Mouse (Mus musculus) forebrain, embryonic 13.5 days (tissue): ENCODE measurements around the gene Tia1. TPM values are rescaled to one million over a fixed set of nuclear protein-coding genes. Genes with fewer than 3 reads are reported as not detected.

ENCODE experiments used
- ATAC-seq: fragments of 200-750 bp; cut with Nextera tagmentation; 2 replicates; pipeline ENCODE4 v1.8.0; 2017
- H3K27ac ChIP-seq: fragments of 300-500 bp; sonication (generic); 2 replicates; pipeline ENCODE4 v1.5.1; 2015; ENCODE audit warnings: inconsistent platforms, mild to moderate bottlenecking, moderate library complexity
- H3K27me3 ChIP-seq: fragments of 300-500 bp; sonication (generic); 2 replicates; pipeline ENCODE4 v1.6.1; 2015; ENCODE audit warnings: mild to moderate bottlenecking, inconsistent platforms
- H3K36me3 ChIP-seq: fragments of 300-500 bp; sonication (generic); 2 replicates; pipeline ENCODE4 v1.6.1; 2015; ENCODE audit warnings: mild to moderate bottlenecking, inconsistent platforms; ENCODE audit not compliant: poor library complexity, severe bottlenecking
- H3K4me1 ChIP-seq: fragments of 300-500 bp; sonication (generic); 2 replicates; pipeline ENCODE4 v1.6.1; 2015; ENCODE audit warnings: inconsistent platforms
- H3K4me2 ChIP-seq: fragments of 300-500 bp; sonication (generic); 2 replicates; pipeline ENCODE4 v1.6.1; 2015; ENCODE audit warnings: inconsistent platforms, mild to moderate bottlenecking, moderate library complexity
- H3K4me3 ChIP-seq: fragments of 300-500 bp; sonication (generic); 2 replicates; pipeline ENCODE4 v1.5.1; 2015; ENCODE audit warnings: mild to moderate bottlenecking, inconsistent platforms
- H3K9ac ChIP-seq: fragments of 300-500 bp; sonication (generic); 2 replicates; pipeline ENCODE4 v1.6.1; 2015; ENCODE audit warnings: mild to moderate bottlenecking, inconsistent platforms
- H3K9me3 ChIP-seq: fragments of 300-500 bp; sonication (generic); replicated peaks from 2 replicates; pipeline ENCODE4 v1.6.1; 2016; ENCODE audit warnings: inconsistent platforms
- WGBS: fragments of 180-500 bp; shearing (Covaris S2); methylation state at CpG from one replicate; pipeline ENCODE4 v1.1.7; 2015; 5-methylcytosine and 5-hydroxymethylcytosine counted together
- polyA plus RNA-seq: library from polyadenylated mRNA; unstranded; fragments of >200 nt; fragmentation: Nextera tagmentation; extraction: Ambion mirVana; gene quantifications from 2 replicates; pipeline ENCODE4 v1.2.1, GENCODE M21; 2015

The Tia1 gene
- polyA plus RNA-seq, 1 experiment from 2014 or later, result 354 TPM

DNA sequence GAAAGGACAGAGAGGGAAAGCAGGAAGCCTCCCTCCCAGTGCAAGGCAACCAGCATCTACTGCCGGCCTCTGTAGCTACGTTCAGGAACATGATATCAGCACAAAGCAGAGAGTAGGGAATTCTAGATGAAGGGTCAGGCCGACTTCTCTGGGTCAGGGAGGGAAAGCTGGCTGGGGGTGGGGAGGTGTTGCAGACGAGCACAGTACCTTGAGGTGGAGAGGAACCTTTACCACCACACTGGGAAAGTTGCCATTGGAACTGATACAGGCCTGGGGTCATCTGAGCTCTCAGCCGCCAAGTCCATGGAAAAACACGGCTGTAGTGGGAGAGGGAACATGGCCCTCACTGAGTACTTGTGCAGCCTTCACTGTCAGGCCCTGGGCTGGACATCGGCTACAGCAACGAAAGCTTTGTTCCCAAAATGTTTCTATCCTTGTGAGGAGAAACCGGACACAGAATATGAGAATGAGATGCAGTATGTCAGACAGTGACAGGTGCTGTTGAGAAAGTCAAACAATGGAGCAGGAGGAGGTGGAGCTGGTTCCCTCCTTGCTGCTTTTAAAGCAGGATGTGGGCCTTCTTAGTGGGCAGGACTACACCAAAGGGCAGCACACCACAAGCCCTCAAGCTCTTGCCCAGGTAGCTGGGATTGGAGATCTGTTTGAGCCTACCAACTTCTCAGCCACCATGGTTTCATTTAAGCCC, 71.6 kb downstream of the Tia1 start:
- no peak overlapping the region for H3K4me2 ChIP-seq
- no peaks in the 10 kb centered on the region for H3K9me3 ChIP-seq
- no peak for ATAC-seq
- no peak overlapping the region for H3K4me3 ChIP-seq
- H3K4me1 ChIP-seq, result peaks cover 20% of the 10 kb centered on the region
- H3K9ac ChIP-seq, result no peak overlapping the region
- H3K27ac ChIP-seq, result no peak overlapping the region
- 88% methylated on average over 9 of the region's 9 CpGs for WGBS
- H3K36me3 ChIP-seq, result no peaks in the 10 kb centered on the region
- H3K27me3 ChIP-seq, result no peaks in the 10 kb centered on the region

DNA sequence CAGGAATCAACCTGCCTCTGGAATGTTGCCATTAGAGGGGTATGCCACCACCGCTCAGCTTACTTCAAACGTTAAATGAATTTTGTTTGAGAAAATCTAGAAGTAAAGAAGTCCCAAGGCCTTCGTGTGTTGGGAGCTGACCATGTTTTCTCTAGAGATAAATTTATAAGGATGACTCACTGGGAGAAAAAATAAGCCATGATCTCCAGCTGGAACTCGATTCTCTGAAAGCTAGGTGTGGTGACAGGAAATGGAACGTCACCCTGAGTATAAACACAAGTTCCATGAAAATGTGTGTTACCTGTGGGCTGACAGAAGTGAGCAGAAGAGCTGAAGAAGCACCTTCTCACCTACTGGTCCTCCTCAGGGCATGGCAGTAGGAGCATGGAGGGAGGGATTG, 72.9 kb downstream of the Tia1 start:
- ATAC-seq, result no peak
- Histone ChIP-seq H3K36me3 (no peaks in the 10 kb centered on the region), H3K4me3 (no peak overlapping the region), H3K9ac (no peak overlapping the region), H3K27me3 (no peaks in the 10 kb centered on the region), H3K27ac (no peak overlapping the region), H3K4me1 (peaks cover 16% of the 10 kb centered on the region), H3K4me2 (no peak overlapping the region), H3K9me3 (no peaks in the 10 kb centered on the region)
- 87% methylated on average over 5 of the region's 5 CpGs for WGBS

DNA sequence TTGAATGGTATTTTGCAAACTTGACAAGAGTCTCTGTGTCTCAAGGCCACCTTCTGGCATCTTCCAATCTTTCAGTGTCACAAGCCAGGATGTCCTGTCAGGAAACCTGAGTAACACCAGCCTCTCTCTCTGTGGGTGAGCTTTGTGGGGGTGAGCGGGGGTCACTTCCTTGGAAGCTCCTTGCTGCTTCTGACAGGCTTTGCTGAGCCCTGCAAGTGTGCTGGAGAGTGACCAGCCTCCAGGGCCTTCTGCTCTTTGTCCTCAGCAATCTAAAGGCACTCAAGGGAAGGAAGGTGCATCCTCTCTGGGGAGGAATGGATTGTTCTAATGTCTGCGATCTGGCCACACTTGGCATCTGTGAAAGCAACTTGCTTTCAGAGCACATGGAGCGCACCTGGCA, 75.3 kb downstream of the Tia1 start:
- no peak overlapping the region for H3K4me3 ChIP-seq
- no peak overlapping the region for H3K4me2 ChIP-seq
- H3K4me1 ChIP-seq, result peaks cover 5% of the 10 kb centered on the region; the same call in 1 of the 2 replicates
- no peak for ATAC-seq
- no peaks in the 10 kb centered on the region for H3K27me3 ChIP-seq
- no peak overlapping the region for H3K27ac ChIP-seq
- H3K36me3 ChIP-seq, result no peaks in the 10 kb centered on the region
- no peak overlapping the region for H3K9ac ChIP-seq
- WGBS, result 75% methylated on average over 3 of the region's 3 CpGs
- H3K9me3 ChIP-seq, result no peaks in the 10 kb centered on the region

DNA sequence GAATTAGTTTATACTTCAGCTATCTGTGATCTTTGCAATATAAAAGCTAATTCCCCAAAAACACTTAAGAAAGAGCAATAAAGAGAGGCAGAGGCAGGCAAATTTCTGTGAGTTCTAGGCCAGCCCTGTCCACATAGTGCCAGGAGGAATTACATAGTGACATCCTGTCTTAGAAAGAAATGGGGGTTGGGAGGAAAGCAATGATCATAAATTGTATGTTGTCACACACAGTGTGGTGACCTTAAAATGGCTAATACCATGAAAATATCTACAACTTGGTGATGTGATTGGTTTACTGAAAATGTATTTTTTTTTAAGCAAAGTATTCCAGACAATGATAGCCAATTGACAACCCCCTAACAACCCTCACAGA, 75.8 kb downstream of the Tia1 start:
- no peak overlapping the region for H3K9ac ChIP-seq
- no peak for ATAC-seq
- peaks cover 5% of the 10 kb centered on the region; the same call in 1 of the 2 replicates for H3K4me1 ChIP-seq
- H3K27me3 ChIP-seq, result no peaks in the 10 kb centered on the region
- H3K36me3 ChIP-seq, result no peaks in the 10 kb centered on the region
- H3K27ac ChIP-seq, result no peak overlapping the region
- H3K9me3 ChIP-seq, result no peaks in the 10 kb centered on the region
- H3K4me2 ChIP-seq, result no peak overlapping the region
- no peak overlapping the region for H3K4me3 ChIP-seq

DNA sequence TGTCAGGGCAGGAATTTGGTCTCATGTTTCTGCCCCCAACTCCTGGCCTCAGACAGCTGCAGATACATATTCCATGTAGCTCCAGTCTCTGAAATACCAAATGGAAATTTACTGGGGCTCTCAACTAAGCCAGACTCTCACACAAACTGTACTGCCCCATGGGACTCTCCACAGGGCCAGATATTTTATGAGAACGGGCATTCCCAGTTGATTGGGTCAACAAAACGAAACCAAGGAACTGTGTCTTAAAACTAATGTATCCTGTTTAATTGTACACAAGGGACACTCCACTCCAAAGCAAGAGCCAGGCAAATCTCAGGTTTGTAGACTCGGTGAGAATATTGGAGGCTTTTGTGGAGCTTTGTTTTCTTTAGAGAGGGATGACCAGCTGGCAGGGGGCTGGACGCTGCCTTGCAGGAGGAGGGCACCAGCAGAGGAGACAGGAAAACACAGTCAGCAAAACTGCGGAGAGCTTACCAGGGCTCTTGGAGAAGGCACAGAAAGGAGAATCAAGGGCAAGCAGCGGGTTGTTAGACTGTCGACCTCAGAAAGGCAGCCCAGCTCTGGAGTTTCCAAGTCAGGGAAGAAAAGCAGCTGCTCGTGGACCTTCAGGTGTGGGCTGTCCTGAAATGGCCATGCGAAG, 76.3 kb downstream of the Tia1 start:
- Histone ChIP-seq H3K4me2 (no peak overlapping the region), H3K27ac (no peak overlapping the region), H3K4me1 (peaks cover 5% of the 10 kb centered on the region; the same call in 1 of the 2 replicates), H3K9ac (no peak overlapping the region), H3K27me3 (no peaks in the 10 kb centered on the region), H3K36me3 (no peaks in the 10 kb centered on the region), H3K4me3 (no peak overlapping the region), H3K9me3 (no peaks in the 10 kb centered on the region)
- ATAC-seq, result no peak
- 45% methylated on average over 9 of the region's 9 CpGs for WGBS

DNA sequence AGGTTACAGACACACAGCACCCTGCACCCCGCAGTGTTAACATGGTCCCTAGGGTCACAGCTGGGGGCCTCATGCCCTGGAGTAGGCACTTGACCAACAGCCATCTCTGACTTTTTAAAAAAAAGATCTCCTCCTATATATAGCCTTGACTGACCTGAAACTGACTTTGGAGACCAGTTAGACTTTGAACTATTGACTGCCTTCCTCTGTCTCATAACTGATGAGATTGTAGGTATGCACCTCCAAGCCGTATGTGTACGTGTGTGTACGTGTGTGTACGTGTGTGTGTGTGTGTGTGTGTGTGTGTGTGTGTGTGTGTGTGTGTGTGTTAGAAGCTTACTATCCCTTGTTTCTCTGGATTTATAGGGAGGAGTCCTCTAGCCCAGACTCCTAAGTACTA, 77.9 kb downstream of the Tia1 start:
- no peak for ATAC-seq
- H3K4me3 ChIP-seq, result no peak overlapping the region
- H3K27me3 ChIP-seq, result no peaks in the 10 kb centered on the region
- H3K4me1 ChIP-seq, result peaks cover 9% of the 10 kb centered on the region
- no peak overlapping the region for H3K9ac ChIP-seq
- H3K9me3 ChIP-seq, result no peaks in the 10 kb centered on the region
- no peak overlapping the region for H3K27ac ChIP-seq
- H3K36me3 ChIP-seq, result no peaks in the 10 kb centered on the region
- 94% methylated on average over 5 of the region's 5 CpGs for WGBS
- no peak overlapping the region for H3K4me2 ChIP-seq

Other genes with a start within 250 kb of the Tia1 start
- gene Tgfa, start 209.0 kb upstream of the Tia1 start, polyA plus RNA-seq, result 3.5 and 4.6 TPM in 2 replicates
- gene Fam136a, start 38.6 kb upstream of the Tia1 start, polyA plus RNA-seq, result 128 and 142 TPM in 2 replicates
- gene Snrpg, start 32.9 kb upstream of the Tia1 start, polyA plus RNA-seq, result 791 and 827 TPM in 2 replicates
- 97.5 and 106 TPM in 2 replicates for gene Pcyox1, start 7.1 kb upstream of the Tia1 start, polyA plus RNA-seq
- 0.35 and 0.43 TPM in 2 replicates for gene Gm44790, start 22.4 kb downstream of the Tia1 start, polyA plus RNA-seq
- 32.0 and 34.1 TPM in 2 replicates for gene C87436, start 34.2 kb downstream of the Tia1 start, polyA plus RNA-seq
- gene Pcbp1, start 122.1 kb downstream of the Tia1 start, polyA plus RNA-seq, result 204 and 245 TPM in 2 replicates
- gene Asprv1, start 223.9 kb downstream of the Tia1 start, polyA plus RNA-seq, result 0.45 and 0.67 TPM in 2 replicates